Mouse (Mus musculus) hindbrain, embryonic 11.5 days (tissue): ENCODE data around the gene Selenom. TPM values are rescaled to one million over a fixed set of nuclear protein-coding genes. Genes with fewer than 3 reads are reported as not detected.

Experiments
- ATAC-seq: fragments of 200-750 bp; cut with Nextera tagmentation; 2 replicates; pipeline ENCODE4 v1.8.0; 2017; ENCODE audit warnings: mild to moderate bottlenecking, moderate TSS enrichment, moderate library complexity; ENCODE audit not compliant: low FRiP score
- DNase-seq: peaks from one replicate; pipeline ENCODE4 v3.0.0-alpha.2; 2015; ENCODE audit warnings: low spot score
- H3K27ac ChIP-seq: fragments of 300-500 bp; sonication (generic); 2 replicates; pipeline ENCODE4 v1.5.1; 2014; ENCODE audit warnings: mild to moderate bottlenecking, low read depth, low read length
- H3K27me3 ChIP-seq: fragments of 300-500 bp; sonication (generic); 2 replicates; pipeline ENCODE4 v1.6.1; 2014; ENCODE audit warnings: mild to moderate bottlenecking, low read length, moderate library complexity, mixed read lengths; ENCODE audit not compliant: control insufficient read depth, insufficient read depth
- H3K36me3 ChIP-seq: fragments of 300-500 bp; sonication (generic); 2 replicates; pipeline ENCODE4 v1.6.1; 2014; ENCODE audit warnings: mild to moderate bottlenecking, low read length, moderate library complexity, mixed read lengths; ENCODE audit not compliant: control insufficient read depth, insufficient read depth
- H3K4me1 ChIP-seq: fragments of 300-500 bp; sonication (generic); replicated peaks from 2 replicates; pipeline ENCODE4 v1.6.1; 2014; ENCODE audit warnings: low read length, mixed read lengths; ENCODE audit not compliant: control insufficient read depth, insufficient read depth
- H3K4me2 ChIP-seq: fragments of 300-500 bp; sonication (generic); replicated peaks from 2 replicates; pipeline ENCODE4 v1.6.1; 2014; ENCODE audit warnings: mild to moderate bottlenecking, low read depth, low read length
- H3K4me3 ChIP-seq: fragments of 300-500 bp; sonication (generic); 2 replicates; pipeline ENCODE4 v1.5.1; 2014; ENCODE audit warnings: low read depth, low read length
- H3K9ac ChIP-seq: fragments of 300-500 bp; sonication (generic); 2 replicates; pipeline ENCODE4 v1.6.1; 2014; ENCODE audit warnings: low read depth, low read length
- H3K9me3 ChIP-seq: fragments of 300-500 bp; sonication (generic); 2 replicates; pipeline ENCODE4 v1.6.1; 2016; ENCODE audit warnings: low read length; ENCODE audit not compliant: control insufficient read depth
- WGBS: fragments of 180-500 bp; shearing (Covaris S2); extraction: QIAGEN DNeasy Blood & Tissue Kit; methylation state at CpG from one replicate; pipeline ENCODE4 v1.1.7; 2014; 5-methylcytosine and 5-hydroxymethylcytosine counted together
- polyA plus RNA-seq: library from polyadenylated mRNA; unstranded; fragments of >200 nt; fragmentation: Nextera tagmentation; extraction: Ambion mirVana; gene quantifications from 2 replicates; pipeline ENCODE4 v1.2.1, GENCODE M21; 2014

Selenom gene
- polyA plus RNA-seq, 1 experiment from 2014 or later: 66.5 TPM

- Histone ChIP-seq H3K9ac (no peak overlapping the region), H3K27me3 (no peaks in the 10 kb centered on the region), H3K4me2 (no peak overlapping the region), H3K4me1 (no peaks in the 10 kb centered on the region), H3K9me3 (no peaks in the 10 kb centered on the region), H3K36me3 (no peaks in the 10 kb centered on the region), H3K4me3 (no peak overlapping the region), H3K27ac (no peak overlapping the region)
- 82% methylated on average over 5 of the region's 5 CpGs for WGBS
- no peak for DNase-seq
- ATAC-seq: no peak
Measured at GRCm38 (mm10) chr11:3489036-3489435, 25.4 kb upstream of the Selenom start.

GRCm38 (mm10) chr11:3492748-3493147, 21.7 kb upstream of the Selenom start:
- Histone ChIP-seq H3K4me1 (no peaks in the 10 kb centered on the region), H3K27me3 (no peaks in the 10 kb centered on the region), H3K9me3 (no peaks in the 10 kb centered on the region), H3K36me3 (no peaks in the 10 kb centered on the region), H3K4me3 (no peak overlapping the region), H3K9ac (no peak overlapping the region), H3K4me2 (no peak overlapping the region), H3K27ac (no peak overlapping the region)
- ATAC-seq (no peak), DNase-seq (no peak)
- 80% methylated on average over 4 of the region's 4 CpGs for WGBS

GRCm38 (mm10) chr11:3494857-3495256, 19.6 kb upstream of the Selenom start:
- Histone ChIP-seq H3K4me2 (no peak overlapping the region), H3K36me3 (no peaks in the 10 kb centered on the region), H3K27ac (no peak overlapping the region), H3K9ac (no peak overlapping the region), H3K27me3 (no peaks in the 10 kb centered on the region), H3K9me3 (no peaks in the 10 kb centered on the region), H3K4me1 (no peaks in the 10 kb centered on the region), H3K4me3 (no peak overlapping the region)
- DNase-seq (no peak), ATAC-seq (no peak)
- 80% methylated on average over 17 of the region's 17 CpGs for WGBS

GRCm38 (mm10) chr11:3495496-3495895, 19.0 kb upstream of the Selenom start:
- no peak for DNase-seq
- no peak overlapping the region for H3K9ac ChIP-seq
- no peak for ATAC-seq
- H3K36me3 ChIP-seq: no peaks in the 10 kb centered on the region
- H3K9me3 ChIP-seq: no peaks in the 10 kb centered on the region
- H3K4me2 ChIP-seq: no peak overlapping the region
- H3K4me1 ChIP-seq: no peaks in the 10 kb centered on the region
- no peaks in the 10 kb centered on the region for H3K27me3 ChIP-seq
- no peak overlapping the region for H3K4me3 ChIP-seq
- 94% methylated on average over 14 of the region's 14 CpGs for WGBS
- H3K27ac ChIP-seq: no peak overlapping the region

- H3K36me3 ChIP-seq: no peaks in the 10 kb centered on the region
- no peak overlapping the region for H3K4me3 ChIP-seq
- no peaks in the 10 kb centered on the region for H3K4me1 ChIP-seq
- H3K9ac ChIP-seq: no peak overlapping the region
- no peaks in the 10 kb centered on the region for H3K9me3 ChIP-seq
- ATAC-seq (no peak), DNase-seq (no peak)
- no peak overlapping the region for H3K27ac ChIP-seq
- H3K27me3 ChIP-seq: no peaks in the 10 kb centered on the region
- whole genome bisulfite sequencing: 52% methylated on average over 5 of the region's 5 CpGs
- no peak overlapping the region for H3K4me2 ChIP-seq
Measured at GRCm38 (mm10) chr11:3496756-3497155, 17.7 kb upstream of the Selenom start.

- Histone ChIP-seq H3K36me3 (no peaks in the 10 kb centered on the region), H3K4me1 (no peaks in the 10 kb centered on the region), H3K4me2 (no peak overlapping the region), H3K27ac (no peak overlapping the region), H3K27me3 (no peaks in the 10 kb centered on the region), H3K4me3 (no peak overlapping the region), H3K9me3 (no peaks in the 10 kb centered on the region), H3K9ac (no peak overlapping the region)
- ATAC-seq: no peak
- no peak for DNase-seq
- 81% methylated on average over 1 of the region's 1 CpGs for WGBS
Measured at GRCm38 (mm10) chr11:3497296-3497695, 17.2 kb upstream of the Selenom start.

- Histone ChIP-seq H3K36me3 (no peaks in the 10 kb centered on the region), H3K4me1 (no peaks in the 10 kb centered on the region), H3K27ac (no peak overlapping the region), H3K4me2 (no peak overlapping the region), H3K4me3 (no peak overlapping the region), H3K9me3 (no peaks in the 10 kb centered on the region), H3K27me3 (no peaks in the 10 kb centered on the region), H3K9ac (no peak overlapping the region)
- DNase-seq (no peak), ATAC-seq (no peak)
- WGBS: 83% methylated on average over 17 of the region's 17 CpGs
Measured at GRCm38 (mm10) chr11:3502057-3502456, 12.4 kb upstream of the Selenom start.

GRCm38 (mm10) chr11:3502459-3503072, 11.9 kb upstream of the Selenom start:
- H3K27me3 ChIP-seq: no peaks in the 10 kb centered on the region
- WGBS: 81% methylated on average over 18 of the region's 18 CpGs
- no peaks in the 10 kb centered on the region for H3K4me1 ChIP-seq
- H3K9me3 ChIP-seq: no peaks in the 10 kb centered on the region
- no peak overlapping the region for H3K9ac ChIP-seq
- ATAC-seq (no peak), DNase-seq (no peak)
- H3K4me2 ChIP-seq: no peak overlapping the region
- H3K27ac ChIP-seq: no peak overlapping the region
- no peak overlapping the region for H3K4me3 ChIP-seq
- no peaks in the 10 kb centered on the region for H3K36me3 ChIP-seq

GRCm38 (mm10) chr11:3503755-3504693, 10.5 kb upstream of the Selenom start:
- Histone ChIP-seq H3K27ac (no peak overlapping the region), H3K4me2 (no peak overlapping the region), H3K4me1 (no peaks in the 10 kb centered on the region), H3K36me3 (no peaks in the 10 kb centered on the region), H3K9ac (no peak overlapping the region), H3K4me3 (no peak overlapping the region), H3K27me3 (no peaks in the 10 kb centered on the region), H3K9me3 (no peaks in the 10 kb centered on the region)
- 68% methylated on average over 11 of the region's 11 CpGs for WGBS
- ATAC-seq (no peak), DNase-seq (no peak)
